ENCODE assay signal across 8 mouse cellular contexts in the genomic region with DNA sequence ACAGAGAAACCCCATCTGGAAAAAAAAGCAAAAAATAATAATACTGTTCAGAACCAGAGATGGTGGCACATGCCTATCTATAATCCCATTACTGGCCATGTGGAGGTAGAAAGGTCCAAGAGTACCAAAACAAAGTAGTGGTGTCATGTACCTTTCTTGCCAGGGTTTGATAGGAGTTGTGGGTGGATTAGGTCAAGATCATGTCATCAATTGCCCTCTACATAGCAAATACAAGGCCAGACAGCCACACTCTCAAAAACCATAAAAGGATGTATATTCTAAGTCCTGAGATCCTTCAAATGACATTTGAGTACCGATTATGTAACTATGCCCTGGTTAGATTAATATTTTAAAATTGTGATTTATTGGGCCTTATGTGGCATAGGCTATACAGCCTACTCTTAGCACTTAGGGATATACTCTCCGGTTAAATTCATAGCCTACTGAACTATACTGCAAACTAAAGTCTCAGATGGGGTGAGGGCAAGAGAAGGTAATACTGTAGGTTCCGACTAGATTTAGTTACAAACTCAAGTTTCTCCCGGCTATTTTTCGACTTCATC. TPM values are rescaled to one million over a fixed set of nuclear protein-coding genes. Genes with fewer than 3 reads are reported as not detected.
DNase-seq lines count a peak whose midpoint lies in the region; ATAC-seq and TF ChIP-seq lines count a peak whose summit lies in the region.

No protein-coding gene starts in this region.

- 23% methylated on average over 5 of the region's 5 CpGs for WGBS in kidney, embryonic 14.5 days
- WGBS in hindbrain, embryonic 12.5 days: 18% methylated on average over 5 of the region's 5 CpGs
- WGBS in midbrain, embryonic 16.5 days: 18% methylated on average over 5 of the region's 5 CpGs

- peak overlapping the region; percentile 99 for H3K9ac ChIP-seq in kidney, embryonic 14.5 days (ENCODE audit: low read depth, low read length)
- H3K9ac ChIP-seq in hindbrain, embryonic 12.5 days: peak overlapping the region; percentile 93
- H3K9ac ChIP-seq in midbrain, embryonic 16.5 days (ENCODE audit: low read depth, low read length): peak overlapping the region; percentile 83

- H3K36me3 ChIP-seq in kidney, embryonic 14.5 days (ENCODE audit: control insufficient read depth, insufficient read depth, low read length): peaks cover 30% of the 10 kb centered on the region
- peaks cover 14% of the 10 kb centered on the region for H3K36me3 ChIP-seq in hindbrain, embryonic 12.5 days
- 0 out of 2 replicates have a peak, but pooled peaks cover 3% of the 10 kb centered on the region for H3K36me3 ChIP-seq in midbrain, embryonic 16.5 days (ENCODE audit: control insufficient read depth, insufficient read depth, low read length)

- TF ChIP-seq POLR2A in bone marrow macrophage, adult 2 months (IDR thresholded peaks at IDR 0.05; ENCODE audit: borderline replicate concordance, low read depth, low read length): no peak

- no peaks in the 10 kb centered on the region for H3K9me3 ChIP-seq in kidney, embryonic 14.5 days (ENCODE audit: control insufficient read depth, low read length)
- H3K9me3 ChIP-seq in hindbrain, embryonic 12.5 days (replicated peaks): no peaks in the 10 kb centered on the region
- no peaks in the 10 kb centered on the region for H3K9me3 ChIP-seq in midbrain, embryonic 16.5 days (replicated peaks; ENCODE audit: control insufficient read depth, low read length, poor library complexity, severe bottlenecking)

- H3K4me2 ChIP-seq in kidney, embryonic 14.5 days (replicated peaks; ENCODE audit: low read depth, low read length): peak overlapping the region; percentile 71
- H3K4me2 ChIP-seq in hindbrain, embryonic 12.5 days (replicated peaks): peak overlapping the region; percentile 67
- H3K4me2 ChIP-seq in midbrain, embryonic 16.5 days (ENCODE audit: low read length): peak overlapping the region; percentile 71

- DNase-seq in kidney, adult 11 months: no peak
- no peak for DNase-seq in right cerebral cortex, adult 18-20 months
- no peak for DNase-seq in urinary bladder, postnatal 10 days (ENCODE audit: low spot score)
- no peak for DNase-seq in layer of hippocampus, postnatal 25 days (ENCODE audit: extremely low spot score in 1 of 2, low spot score in 1 of 2)

- H3K27ac ChIP-seq in kidney, embryonic 14.5 days (ENCODE audit: low read depth, low read length): peak overlapping the region; percentile 99
- H3K27ac ChIP-seq in bone marrow macrophage, adult 2 months (ENCODE audit: insufficient read depth, low read depth, low read length): peak overlapping the region; percentile 93
- peak overlapping the region; percentile 100 for H3K27ac ChIP-seq in hindbrain, embryonic 12.5 days
- H3K27ac ChIP-seq in midbrain, embryonic 16.5 days (ENCODE audit: low read length): peak overlapping the region; percentile 95

- peaks cover 6% of the 10 kb centered on the region; the same call in 1 of the 2 replicates for H3K4me1 ChIP-seq in kidney, embryonic 14.5 days (ENCODE audit: control insufficient read depth, insufficient read depth, low read length)
- H3K4me1 ChIP-seq in bone marrow macrophage, adult 2 months (ENCODE audit: control insufficient read depth, insufficient read depth, low read length): peaks cover 3% of the 10 kb centered on the region
- H3K4me1 ChIP-seq in hindbrain, embryonic 12.5 days: peaks cover 11% of the 10 kb centered on the region
- peaks cover 8% of the 10 kb centered on the region for H3K4me1 ChIP-seq in midbrain, embryonic 16.5 days (ENCODE audit: control insufficient read depth, insufficient read depth, low read length)

- no peak for TF ChIP-seq CTCF in bone marrow macrophage, adult 2 months (IDR thresholded peaks at IDR 0.05; ENCODE audit: low read depth, low read length)

- no peaks in the 10 kb centered on the region for H3K27me3 ChIP-seq in kidney, embryonic 14.5 days (ENCODE audit: control insufficient read depth, insufficient read depth, low read length)
- H3K27me3 ChIP-seq in hindbrain, embryonic 12.5 days: no peaks in the 10 kb centered on the region
- H3K27me3 ChIP-seq in midbrain, embryonic 16.5 days (ENCODE audit: control insufficient read depth, insufficient read depth, low read depth, low read length): no peaks in the 10 kb centered on the region

- ATAC-seq in kidney, embryonic 14.5 days (ENCODE audit: low FRiP score, low TSS enrichment): no peak
- no peak for ATAC-seq in hindbrain, embryonic 12.5 days (ENCODE audit: low FRiP score)
- no peak for ATAC-seq in midbrain, embryonic 16.5 days

- peak overlapping the region; percentile 93 for H3K4me3 ChIP-seq in kidney, embryonic 14.5 days (ENCODE audit: low read length)
- H3K4me3 ChIP-seq in bone marrow macrophage, adult 2 months (ENCODE audit: insufficient read depth, low read length): peak overlapping the region; percentile 84
- peak overlapping the region; percentile 69 for H3K4me3 ChIP-seq in hindbrain, embryonic 12.5 days
- peak overlapping the region; percentile 52 for H3K4me3 ChIP-seq in midbrain, embryonic 16.5 days (ENCODE audit: low read depth, low read length)

RNA-seq across cellular contexts. Expression of gene Zfp143, which starts 0.8 kb away (rescaled TPM):
- 16.3 and 22.1 TPM in 2 replicates for polyA plus RNA-seq in kidney, embryonic 14.5 days (2014; fragmentation: Nextera tagmentation; extraction: Ambion mirVana)
- 17.4 and 22.2 TPM in 2 replicates for polyA plus RNA-seq in bone marrow macrophage, adult 2 months (2012; ENCODE audit: insufficient read depth, insufficient read length, missing spikeins)
- polyA plus RNA-seq in hindbrain, embryonic 12.5 days (2016; fragmentation: Nextera tagmentation; extraction: Ambion mirVana): 23.5 and 23.7 TPM in 2 replicates
- 13.8 and 14.1 TPM in 2 replicates for polyA plus RNA-seq in midbrain, embryonic 16.5 days (2015; fragmentation: Nextera tagmentation; extraction: Ambion mirVana)
- 10 to 100 TPM; 11.1 to 12.0 TPM for total RNA-seq in layer of hippocampus, postnatal 25 days (2021)

RNA-seq across cellular contexts. Expression of gene Ipo7, which starts 42.1 kb away (rescaled TPM):
- polyA plus RNA-seq in kidney, embryonic 14.5 days (2014; fragmentation: Nextera tagmentation; extraction: Ambion mirVana): 21.9 and 22.5 TPM in 2 replicates
- polyA plus RNA-seq in bone marrow macrophage, adult 2 months (2012; ENCODE audit: insufficient read depth, insufficient read length, missing spikeins): 51.7 and 55.2 TPM in 2 replicates
- polyA plus RNA-seq in hindbrain, embryonic 12.5 days (2016; fragmentation: Nextera tagmentation; extraction: Ambion mirVana): 47.1 and 47.9 TPM in 2 replicates
- polyA plus RNA-seq in midbrain, embryonic 16.5 days (2015; fragmentation: Nextera tagmentation; extraction: Ambion mirVana): 48.6 and 50.6 TPM in 2 replicates
- 100 to 1,000 TPM in 1 of 2 experiments, 10 to 100 TPM in 1; 99.5 to 104 TPM for total RNA-seq in layer of hippocampus, postnatal 25 days (2021)
